Mouse (Mus musculus) embryo, embryonic 9.5 days (tissue): Measurements from ENCODE around the gene Nell2.
A peak's percentile ranks its signal among the peaks of the same experiment; 100 is the strongest.
"Not testable (repeated sequence)": the region's sequence is repeated elsewhere in the genome, so short reads cannot be mapped to it uniquely, and the experiment has no call there.

Experiments
- DNase-seq: peaks from one replicate; pipeline ENCODE4 v3.0.0-alpha.2; 2017; ENCODE audit errors: extremely low spot score

Nell2 gene

GRCm38 (mm10) chr15:95527948-95528861, at the start of gene Nell2:
Gene Nell2, minus strand, starts transcription at chr15:95528559.
- DNase-seq = peak; percentile 76

GRCm38 (mm10) chr15:95574661-95575060, 46.3 kb upstream of the Nell2 start:
- peak; percentile 64 for DNase-seq

GRCm38 (mm10) chr15:95569606-95570005, 41.2 kb upstream of the Nell2 start:
- DNase-seq = no peak

- no peak for DNase-seq
Measured at GRCm38 (mm10) chr15:95565160-95565559, 36.8 kb upstream of the Nell2 start.

- no peak for DNase-seq
Measured at GRCm38 (mm10) chr15:95561303-95561702, 32.9 kb upstream of the Nell2 start.

GRCm38 (mm10) chr15:95550011-95550410, 21.7 kb upstream of the Nell2 start:
- no peak for DNase-seq

- no peak for DNase-seq
Measured at GRCm38 (mm10) chr15:95542632-95543031, 14.3 kb upstream of the Nell2 start.

- no peak for DNase-seq
Measured at GRCm38 (mm10) chr15:95536724-95537123, 8.4 kb upstream of the Nell2 start.

- no peak for DNase-seq
Measured at GRCm38 (mm10) chr15:95536230-95536629, 7.9 kb upstream of the Nell2 start.

GRCm38 (mm10) chr15:95534644-95535043, 6.3 kb upstream of the Nell2 start:
- no peak for DNase-seq

- peak; percentile 39 for DNase-seq
Measured at GRCm38 (mm10) chr15:95527461-95527947, 855 bp downstream of the Nell2 start.

- DNase-seq = peak; percentile 47
Measured at GRCm38 (mm10) chr15:95526626-95527411, 1.5 kb downstream of the Nell2 start.

- peak; percentile 50 for DNase-seq
Measured at GRCm38 (mm10) chr15:95525997-95526396, 2.4 kb downstream of the Nell2 start.

- no peak for DNase-seq
Measured at GRCm38 (mm10) chr15:95518204-95518603, 10.2 kb downstream of the Nell2 start.

- DNase-seq = not testable (repeated sequence)
Measured at GRCm38 (mm10) chr15:95513306-95513705, 15.1 kb downstream of the Nell2 start.

- DNase-seq = no peak
Measured at GRCm38 (mm10) chr15:95495666-95496065, 32.7 kb downstream of the Nell2 start.

GRCm38 (mm10) chr15:95495193-95495592, 33.2 kb downstream of the Nell2 start:
- DNase-seq = no peak

GRCm38 (mm10) chr15:95492201-95492600, 36.2 kb downstream of the Nell2 start:
- DNase-seq = no peak

GRCm38 (mm10) chr15:95489174-95489573, 39.2 kb downstream of the Nell2 start:
- no peak for DNase-seq

GRCm38 (mm10) chr15:95487961-95488360, 40.4 kb downstream of the Nell2 start:
- no peak for DNase-seq

GRCm38 (mm10) chr15:95482002-95482401, 46.4 kb downstream of the Nell2 start:
- DNase-seq = no peak

GRCm38 (mm10) chr15:95481585-95481984, 46.8 kb downstream of the Nell2 start:
- no peak for DNase-seq
